Mouse (Mus musculus) stomach, postnatal 0 days (tissue): ENCODE data around the gene Herc3. TPM values are rescaled to one million over a fixed set of nuclear protein-coding genes. Genes with fewer than 3 reads are reported as not detected.

ENCODE experiments used
- ATAC-seq: fragments of 200-750 bp; cut with Nextera tagmentation; 2 replicates; pipeline ENCODE4 v1.8.0; 2017; ENCODE audit not compliant: low FRiP score, low TSS enrichment
- DNase-seq: peaks from one replicate; pipeline ENCODE4 v3.0.0-alpha.2; 2016; ENCODE audit warnings: low spot score
- H3K27ac ChIP-seq: fragments of 300-500 bp; sonication (generic); replicated peaks from 2 replicates; pipeline ENCODE4 v1.5.1; 2014; ENCODE audit warnings: mild to moderate bottlenecking, control low read depth
- H3K27me3 ChIP-seq: fragments of 300-500 bp; sonication (generic); 2 replicates; pipeline ENCODE4 v1.6.1; 2014; ENCODE audit warnings: low read length; ENCODE audit not compliant: control insufficient read depth, insufficient read depth
- H3K36me3 ChIP-seq: fragments of 300-500 bp; sonication (generic); 2 replicates; pipeline ENCODE4 v1.6.1; 2014; ENCODE audit warnings: low read length, mixed read lengths; ENCODE audit not compliant: control insufficient read depth, insufficient read depth
- H3K4me1 ChIP-seq: fragments of 300-500 bp; sonication (generic); replicated peaks from 2 replicates; pipeline ENCODE4 v1.6.1; 2014; ENCODE audit warnings: antibody characterized with exemption; ENCODE audit not compliant: control insufficient read depth, insufficient read depth
- H3K4me2 ChIP-seq: fragments of 300-500 bp; sonication (generic); replicated peaks from 2 replicates; pipeline ENCODE4 v1.6.1; 2014; ENCODE audit warnings: low read depth, mild to moderate bottlenecking, control low read depth, moderate library complexity
- H3K4me3 ChIP-seq: fragments of 300-500 bp; sonication (generic); 2 replicates; pipeline ENCODE4 v1.5.1; 2014; ENCODE audit warnings: low read depth, low read length, control low read depth
- H3K9ac ChIP-seq: fragments of 300-500 bp; sonication (generic); 2 replicates; pipeline ENCODE4 v1.6.1; 2014; ENCODE audit warnings: mild to moderate bottlenecking, low read length, control low read depth, mixed read lengths
- H3K9me3 ChIP-seq: fragments of 300-500 bp; sonication (generic); 2 replicates; pipeline ENCODE4 v1.6.1; 2016; ENCODE audit warnings: low read length; ENCODE audit not compliant: control insufficient read depth
- CTCF ChIP-seq: IDR thresholded peaks from 2 replicates; pipeline ENCODE4 v1.5.1; 2016; ENCODE audit warnings: antibody characterized with exemption, low read depth, mild to moderate bottlenecking, moderate library complexity
- EP300 ChIP-seq: optimal IDR thresholded peaks from 2 replicates; pipeline ENCODE3; 2016; ENCODE audit warnings: antibody characterized with exemption
- WGBS: fragments of 180-500 bp; shearing (Covaris S2); extraction: QIAGEN DNeasy Blood & Tissue Kit; methylation state at CpG from one replicate; pipeline ENCODE4 v1.1.7; 2014; 5-methylcytosine and 5-hydroxymethylcytosine counted together
- polyA plus RNA-seq: library from polyadenylated mRNA; unstranded; fragments of >200 nt; fragmentation: Nextera tagmentation; extraction: Ambion mirVana; gene quantifications from 2 replicates; pipeline ENCODE4 v1.2.1, GENCODE M21; 2015

Gene Herc3
- polyA plus RNA-seq, 1 experiment from 2014 or later, result 11.0 TPM

DNA sequence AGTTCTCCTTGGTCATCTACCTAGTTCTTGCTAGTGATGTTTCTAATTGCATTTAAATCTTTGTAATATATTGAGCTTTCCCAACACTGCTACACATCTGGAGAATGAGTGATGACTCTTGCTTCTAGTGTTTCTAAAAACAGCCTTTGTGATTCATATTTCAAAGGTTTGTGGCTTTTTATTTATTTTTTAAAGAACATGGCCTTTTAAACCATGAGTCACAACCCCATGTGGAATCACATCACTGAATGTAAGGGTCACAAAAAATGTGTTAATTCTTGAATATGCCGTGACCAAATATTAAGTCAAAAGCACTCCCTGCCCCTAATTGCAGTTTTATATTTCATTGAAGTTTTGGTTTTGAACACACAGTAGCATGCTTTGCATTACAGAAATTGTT is 2.7 kb upstream of the Herc3 start:
- no peak for DNase-seq
- 50% methylated on average over 1 of the region's 1 CpGs for WGBS

DNA sequence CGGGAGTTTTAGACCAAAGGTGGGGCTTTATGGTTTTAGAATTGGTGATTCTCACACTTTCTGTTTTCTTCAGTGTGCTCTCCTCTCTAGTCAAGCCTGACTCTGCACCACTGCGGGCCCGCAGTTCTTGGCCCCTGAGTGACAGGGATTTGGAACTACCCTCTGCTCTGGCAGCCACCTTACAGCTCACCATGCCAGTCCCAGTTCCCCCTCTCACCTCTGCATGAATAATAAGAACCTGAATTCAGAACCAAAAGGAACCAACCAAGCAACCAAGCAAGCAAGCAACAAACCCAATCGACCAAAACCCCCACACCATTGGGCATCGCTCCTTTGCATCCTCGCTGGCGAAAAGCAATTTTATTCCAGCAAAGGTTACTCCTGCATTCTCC is 429 bp upstream of the Herc3 start:
- H3K4me3 ChIP-seq, result peak overlapping the region; percentile 87
- no peak overlapping the region for H3K9ac ChIP-seq
- no peaks in the 10 kb centered on the region for H3K27me3 ChIP-seq
- no peaks in the 10 kb centered on the region for H3K36me3 ChIP-seq
- ATAC-seq (no peak), DNase-seq (no peak)
- H3K27ac ChIP-seq, result no peak overlapping the region
- 12% methylated on average over 7 of the region's 7 CpGs for WGBS
- H3K4me2 ChIP-seq, result peak overlapping the region; percentile 90
- TF ChIP-seq EP300, result no peak
- TF ChIP-seq CTCF, result no peak
- no peaks in the 10 kb centered on the region for H3K4me1 ChIP-seq
- no peaks in the 10 kb centered on the region for H3K9me3 ChIP-seq

More for the DNA sequence above, 2.7 kb upstream of the Herc3 start:
- no peak overlapping the region for H3K4me3 ChIP-seq
- H3K4me2 ChIP-seq, result no peak overlapping the region
- no peak overlapping the region for H3K27ac ChIP-seq
- H3K4me1 ChIP-seq, result no peaks in the 10 kb centered on the region
- no peaks in the 10 kb centered on the region for H3K36me3 ChIP-seq
- no peak for ATAC-seq
- no peak overlapping the region for H3K9ac ChIP-seq
- H3K27me3 ChIP-seq, result no peaks in the 10 kb centered on the region
- no peak for TF ChIP-seq EP300
- no peak for TF ChIP-seq CTCF
- H3K9me3 ChIP-seq, result no peaks in the 10 kb centered on the region

DNA sequence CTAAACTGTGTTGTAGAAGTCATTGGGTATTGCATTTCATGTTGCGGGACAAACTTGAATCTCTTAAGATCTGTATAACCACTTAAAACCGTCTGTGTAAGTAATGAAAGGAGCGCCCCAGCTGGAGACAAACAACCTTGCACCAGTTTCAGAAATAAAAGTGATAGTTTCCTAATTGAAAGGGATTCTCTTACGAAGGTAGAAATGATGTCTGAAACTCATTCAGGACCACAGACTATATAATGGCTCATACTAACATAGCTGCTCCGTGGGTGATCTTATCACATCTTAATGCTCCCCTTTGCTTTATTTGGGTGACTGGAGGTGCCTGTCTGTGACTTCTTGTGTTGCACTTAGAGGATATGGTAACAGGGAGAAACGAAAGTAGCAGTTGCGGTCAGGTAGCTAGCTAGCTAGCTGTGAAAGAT is 1.3 kb downstream of the Herc3 start:
- no peak for ATAC-seq

DNA sequence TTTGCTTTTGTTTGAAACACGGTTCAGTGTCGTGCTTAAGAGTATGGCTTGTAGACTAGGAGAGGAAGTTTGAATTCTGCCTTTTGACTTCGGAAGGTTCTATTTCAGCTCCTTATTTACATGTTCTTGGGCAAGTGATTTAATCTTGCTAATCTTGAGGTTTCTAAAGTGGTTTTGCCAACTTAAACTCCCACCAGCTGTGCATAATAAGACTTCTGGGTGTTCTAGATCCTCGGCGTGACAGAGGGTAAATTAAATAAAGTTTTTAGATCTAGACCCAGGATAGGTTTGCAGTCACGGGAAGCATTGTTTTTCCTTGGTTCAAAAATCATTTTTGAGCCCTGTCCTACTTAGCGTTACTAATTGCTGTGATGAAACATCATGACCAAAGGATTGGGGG is 3.2 kb downstream of the Herc3 start:
- no peaks in the 10 kb centered on the region for H3K4me1 ChIP-seq
- no peaks in the 10 kb centered on the region for H3K9me3 ChIP-seq
- H3K9ac ChIP-seq, result no peak overlapping the region
- H3K4me2 ChIP-seq, result no peak overlapping the region
- ATAC-seq (no peak), DNase-seq (no peak)
- no peak overlapping the region for H3K4me3 ChIP-seq
- TF ChIP-seq CTCF (no peak), EP300 (no peak)
- 76% methylated on average over 7 of the region's 7 CpGs for WGBS
- no peaks in the 10 kb centered on the region for H3K36me3 ChIP-seq
- no peaks in the 10 kb centered on the region for H3K27me3 ChIP-seq
- H3K27ac ChIP-seq, result no peak overlapping the region

More for the DNA sequence above, 1.3 kb downstream of the Herc3 start:
- Histone ChIP-seq H3K9ac (no peak overlapping the region), H3K9me3 (no peaks in the 10 kb centered on the region), H3K36me3 (no peaks in the 10 kb centered on the region), H3K4me2 (peak overlapping the region; percentile 90), H3K4me3 (peak overlapping the region; percentile 87), H3K27me3 (no peaks in the 10 kb centered on the region), H3K4me1 (no peaks in the 10 kb centered on the region), H3K27ac (no peak overlapping the region)
- 26% methylated on average over 7 of the region's 7 CpGs for WGBS
- TF ChIP-seq CTCF (peak; percentile 44; the same call in 1 of the 2 replicates), EP300 (no peak)
- no peak for DNase-seq

DNA sequence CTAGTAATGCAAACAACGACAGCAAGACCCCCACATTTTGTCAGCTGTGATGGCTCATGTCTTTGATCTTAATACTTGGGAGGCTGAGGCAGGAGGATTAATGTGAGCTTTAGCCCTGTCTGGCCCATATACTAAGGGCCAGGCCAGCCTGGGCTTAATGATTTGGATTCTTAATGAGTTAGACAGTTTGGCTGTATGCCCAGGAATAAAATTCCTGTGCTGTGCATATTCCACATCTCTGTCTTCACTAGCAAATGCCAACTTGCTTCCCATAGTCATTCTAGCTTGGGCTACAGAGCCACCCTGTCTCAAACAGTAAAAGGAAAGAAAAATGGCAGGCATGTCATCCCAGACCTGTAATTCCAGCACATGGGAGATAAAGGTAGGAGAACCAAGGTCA is 4.3 kb downstream of the Herc3 start:
- H3K4me3 ChIP-seq, result no peak overlapping the region
- H3K36me3 ChIP-seq, result no peaks in the 10 kb centered on the region
- 75% methylated on average over 1 of the region's 1 CpGs for WGBS
- no peak overlapping the region for H3K27ac ChIP-seq
- no peak for ATAC-seq
- H3K9me3 ChIP-seq, result no peaks in the 10 kb centered on the region
- H3K4me2 ChIP-seq, result no peak overlapping the region
- no peak for TF ChIP-seq EP300
- no peak for TF ChIP-seq CTCF
- H3K27me3 ChIP-seq, result no peaks in the 10 kb centered on the region
- H3K4me1 ChIP-seq, result no peaks in the 10 kb centered on the region
- peak; percentile 3 for DNase-seq
- no peak overlapping the region for H3K9ac ChIP-seq

DNA sequence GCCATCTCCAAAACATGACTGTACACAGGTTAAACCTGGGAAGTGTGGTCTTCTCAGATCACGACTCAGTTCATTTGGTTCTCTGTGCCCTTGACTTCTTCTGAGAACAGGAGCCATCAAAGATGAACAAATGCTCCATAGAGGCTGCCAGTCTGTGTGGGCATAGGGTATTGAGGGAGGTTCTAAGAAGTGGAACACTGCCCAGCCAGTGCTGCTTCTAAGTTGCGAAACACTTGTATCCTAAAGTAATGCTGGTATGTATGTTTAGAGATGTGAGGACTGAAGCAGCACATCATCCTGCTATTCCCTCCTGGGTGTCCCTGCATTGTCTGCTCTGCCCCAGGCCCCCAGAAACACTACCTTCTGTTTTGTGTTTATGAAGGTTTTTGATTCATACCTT is 5.2 kb downstream of the Herc3 start:
- Histone ChIP-seq H3K27ac (no peak overlapping the region), H3K4me3 (no peak overlapping the region), H3K4me2 (no peak overlapping the region), H3K4me1 (no peaks in the 10 kb centered on the region), H3K9me3 (no peaks in the 10 kb centered on the region), H3K9ac (no peak overlapping the region), H3K27me3 (no peaks in the 10 kb centered on the region), H3K36me3 (no peaks in the 10 kb centered on the region)
- WGBS, result 79% methylated on average over 2 of the region's 2 CpGs
- TF ChIP-seq EP300 (no peak), CTCF (no peak)
- DNase-seq (no peak), ATAC-seq (no peak)
